Mouse (Mus musculus): Measurements from ENCODE around the gene Etfa.

Gene Etfa

GRCm38 (mm10) chr9:55512027-55512543 is at the start of gene Etfa:
Etfa (minus strand) TSS chr9:55512243.
- DNase-seq, result peak; percentile 89

- no peak for DNase-seq
These were observed 48.9 kb upstream of the Etfa start for GRCm38 (mm10) chr9:55560960-55561359.

GRCm38 (mm10) chr9:55554986-55555385 is 42.9 kb upstream of the Etfa start:
- DNase-seq, result no peak

GRCm38 (mm10) chr9:55549302-55549890 is 37.4 kb upstream of the Etfa start:
- DNase-seq, result no peak

- DNase-seq, result no peak
These were observed 36.8 kb upstream of the Etfa start for GRCm38 (mm10) chr9:55548871-55549270.

GRCm38 (mm10) chr9:55546176-55547010 is 34.4 kb upstream of the Etfa start:
- DNase-seq, result no peak

GRCm38 (mm10) chr9:55545556-55546175 is 33.6 kb upstream of the Etfa start:
- no peak for DNase-seq

GRCm38 (mm10) chr9:55544861-55545555 is 33.0 kb upstream of the Etfa start:
- DNase-seq, result peak; percentile 32

GRCm38 (mm10) chr9:55543703-55544401 is 31.8 kb upstream of the Etfa start:
- DNase-seq, result peak; percentile 42

GRCm38 (mm10) chr9:55543336-55543702 is 31.3 kb upstream of the Etfa start:
- no peak for DNase-seq

- DNase-seq, result no peak
These were observed 30.6 kb upstream of the Etfa start for GRCm38 (mm10) chr9:55542366-55543325.

- peak; percentile 34 for DNase-seq
These were observed 29.8 kb upstream of the Etfa start for GRCm38 (mm10) chr9:55541681-55542365.

GRCm38 (mm10) chr9:55540888-55541287 is 28.8 kb upstream of the Etfa start:
- DNase-seq, result peak; percentile 64

GRCm38 (mm10) chr9:55540391-55540770 is 28.3 kb upstream of the Etfa start:
- no peak for DNase-seq

- peak; percentile 31 for DNase-seq
These were observed 27.8 kb upstream of the Etfa start for GRCm38 (mm10) chr9:55539661-55540390.

GRCm38 (mm10) chr9:55539006-55539405 is 27.0 kb upstream of the Etfa start:
- DNase-seq, result no peak

GRCm38 (mm10) chr9:55538377-55538776 is 26.3 kb upstream of the Etfa start, which contains the start of gene Isl2:
Isl2 (plus strand) TSS chr9:55538672.
- DNase-seq, result no peak

GRCm38 (mm10) chr9:55535907-55536306 is 23.9 kb upstream of the Etfa start:
- DNase-seq, result peak; percentile 77

- DNase-seq, result no peak
These were observed 13.7 kb upstream of the Etfa start for GRCm38 (mm10) chr9:55525716-55526115.

- DNase-seq, result peak; percentile 46
These were observed 486 bp downstream of the Etfa start for GRCm38 (mm10) chr9:55511521-55511993.
